Mouse (Mus musculus) cerebral cortex, adult 2 months (tissue): ENCODE results near the gene Camkmt.

ENCODE experiments used
- whole genome bisulfite sequencing: fragments of 180-500 bp; shearing (Covaris S2); methylation state at CpG from one replicate; pipeline ENCODE4 v1.1.7; 2018; 5-methylcytosine and 5-hydroxymethylcytosine counted together

The Camkmt gene

DNA sequence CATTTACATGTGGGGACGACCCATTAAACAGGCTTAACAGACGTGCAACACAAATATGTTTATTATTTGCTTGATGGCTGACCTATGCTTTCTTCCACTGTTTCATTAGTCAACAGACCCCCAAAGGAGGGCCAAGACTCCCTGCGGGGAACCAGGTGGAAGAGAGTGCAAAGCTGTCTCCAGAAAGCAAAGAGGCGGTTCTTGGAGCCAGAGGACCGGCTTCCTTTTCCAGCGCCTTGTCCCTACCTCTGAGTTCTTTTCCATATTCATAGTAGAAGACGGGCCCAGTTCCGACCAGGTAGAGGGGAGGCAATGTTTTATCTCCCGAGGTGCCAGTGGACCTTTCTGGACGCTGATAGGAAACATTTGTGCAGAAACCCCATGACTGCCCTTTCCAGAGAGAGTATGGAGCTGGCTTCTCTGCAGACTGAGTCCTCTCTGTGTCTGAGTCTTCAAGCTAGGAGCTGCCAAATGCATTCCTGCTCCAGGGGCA, 399.2 kb downstream of the Camkmt start:
- 22% methylated on average over 10 of the region's 10 CpGs for WGBS

DNA sequence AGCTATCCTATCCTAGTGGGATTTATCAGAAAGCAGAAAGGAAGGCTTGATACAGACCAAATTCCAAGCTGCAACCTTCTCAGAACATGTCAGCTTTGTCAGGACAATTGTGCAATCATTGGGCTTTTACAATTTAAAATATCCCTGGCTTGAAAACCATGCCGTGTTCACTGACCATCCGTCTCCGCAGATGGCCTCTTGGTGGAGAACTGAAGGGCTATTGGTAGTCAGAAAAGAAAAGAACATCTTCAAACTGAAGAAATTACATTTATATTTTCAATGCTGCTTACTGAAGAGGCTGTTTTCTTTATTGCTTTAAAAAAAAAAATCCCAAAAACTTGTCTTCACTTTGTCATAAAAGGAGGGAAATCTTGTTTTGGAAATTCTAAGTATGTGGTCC, 401.1 kb downstream of the Camkmt start:
- 77% methylated on average over 3 of the region's 3 CpGs for WGBS

DNA sequence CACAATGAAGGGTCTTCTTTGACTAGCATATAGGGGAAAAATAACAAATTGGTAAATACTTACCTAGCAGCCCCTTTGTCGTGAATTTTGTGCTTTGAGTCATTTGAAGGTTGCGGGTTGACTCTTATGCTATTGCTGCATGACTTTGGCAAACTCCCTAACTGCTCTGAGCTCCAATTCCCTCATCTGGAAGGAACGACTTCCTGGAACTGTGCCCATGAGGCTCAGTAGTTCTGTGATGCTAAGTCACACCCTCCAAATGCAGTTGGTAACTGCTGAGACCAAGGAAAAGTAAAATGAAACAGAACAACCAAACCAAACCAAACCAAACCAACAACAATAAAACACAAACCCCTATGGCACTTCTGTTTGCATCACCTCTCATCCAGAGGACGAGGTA, 403.2 kb downstream of the Camkmt start:
- WGBS = 60% methylated on average over 4 of the region's 4 CpGs

DNA sequence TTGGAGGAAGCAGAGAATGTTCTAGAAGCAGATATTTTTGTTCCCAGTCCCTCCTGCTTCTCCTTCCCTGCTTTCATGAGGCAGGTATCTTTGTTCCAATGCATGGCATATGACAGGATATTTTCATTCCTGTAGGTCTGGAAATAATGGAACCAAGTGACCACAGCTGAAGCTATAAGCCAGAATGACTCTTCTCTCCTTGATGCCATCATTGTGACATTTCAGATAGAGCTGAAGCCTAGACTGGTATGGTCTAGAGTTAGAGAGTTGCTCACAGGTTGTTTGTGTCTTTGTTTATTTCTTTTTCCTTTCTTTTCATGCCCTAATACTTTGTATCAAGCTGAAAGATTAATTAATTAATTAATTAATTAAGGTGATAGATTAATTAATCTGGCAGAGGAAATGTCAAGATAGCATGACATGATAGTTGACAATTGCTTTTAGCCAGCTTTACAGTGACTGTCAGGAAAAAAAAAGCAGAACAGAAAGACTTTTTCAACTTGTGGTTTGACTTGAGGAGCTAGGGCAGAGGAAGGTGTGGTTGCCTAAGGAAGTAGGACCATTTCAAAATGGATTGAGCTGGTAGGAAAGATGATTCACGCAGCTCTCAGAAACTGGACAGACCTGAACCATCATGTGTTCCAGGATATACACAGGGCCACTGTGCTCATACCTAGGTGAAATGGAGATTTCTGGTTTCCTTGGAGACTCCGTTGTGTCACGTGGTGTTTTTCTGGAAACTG, 404.8 kb downstream of the Camkmt start:
- 90% methylated on average over 3 of the region's 3 CpGs for WGBS

- 83% methylated on average over 6 of the region's 6 CpGs for WGBS
Measured at GRCm38 (mm10) chr17:85495871-85496270, 405.5 kb downstream of the Camkmt start.

- WGBS = 78% methylated on average over 15 of the region's 15 CpGs
Measured at GRCm38 (mm10) chr17:85506206-85507088, 416.1 kb downstream of the Camkmt start.

DNA sequence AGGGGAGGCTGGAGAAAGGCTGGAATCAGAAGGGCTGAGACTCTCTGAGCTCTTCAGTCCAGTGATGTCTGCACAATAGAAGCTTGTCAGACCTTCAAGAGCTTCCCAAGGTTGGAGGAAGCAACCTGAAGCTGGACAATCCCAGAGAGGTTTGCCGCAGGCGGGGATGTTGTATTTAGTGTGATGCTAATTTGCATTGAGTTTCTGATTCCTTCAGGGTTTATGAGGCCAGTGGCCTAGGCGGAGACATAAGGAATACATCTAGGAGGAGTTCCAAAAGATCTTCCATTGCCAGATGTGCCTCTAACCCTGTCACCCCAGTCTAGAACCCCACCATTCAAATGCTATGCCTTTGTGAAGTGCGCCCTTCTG, 416.7 kb downstream of the Camkmt start:
- WGBS = 96% methylated on average over 4 of the region's 4 CpGs
